Mouse (Mus musculus) bone marrow macrophage, adult 2 months (primary cell): ENCODE measurements around the gene Slc25a19.

Experiments
- CTCF ChIP-seq: IDR thresholded peaks from 2 replicates; pipeline ENCODE4 v1.5.1; 2012; ENCODE audit warnings: low read depth, mild to moderate bottlenecking, low read length, moderate library complexity
- POLR2A ChIP-seq: IDR thresholded peaks from 2 replicates; pipeline ENCODE4 v1.6.1; 2012; ENCODE audit warnings: mild to moderate bottlenecking, low read depth, low read length, borderline replicate concordance

DNA sequence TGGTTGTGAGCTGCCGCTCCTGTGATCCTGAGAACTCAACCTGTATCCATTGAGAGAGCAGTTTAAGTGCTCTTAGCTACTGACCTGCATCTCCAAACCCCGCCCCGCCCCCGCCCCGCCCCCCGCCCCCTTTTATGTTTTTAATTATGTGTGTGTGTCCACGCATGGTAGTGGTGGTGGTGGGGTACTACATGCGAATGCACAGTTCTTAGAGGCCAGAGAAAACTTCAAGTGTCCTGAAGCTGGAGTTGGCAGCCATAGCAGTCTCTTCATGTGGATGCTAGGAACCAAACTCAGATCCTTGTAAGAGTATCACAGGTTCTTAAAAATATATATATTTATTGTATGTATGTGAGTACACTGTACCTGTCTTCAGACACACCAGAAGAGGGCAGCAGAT, 7.4 kb upstream of the Slc25a19 start:
- TF ChIP-seq POLR2A (no peak), CTCF (no peak)
